Comparison of ENCODE assay signal across 8 mouse cellular contexts in genomic region chr3:104864651-104865340, GRCm38 (mm10). TPM values are rescaled to one million over a fixed set of nuclear protein-coding genes. Genes with fewer than 3 reads are reported as not detected.
DNase-seq lines count a peak whose midpoint lies in the region; ATAC-seq lines count a peak whose summit lies in the region.

No protein-coding gene starts in this region.

- H3K27ac ChIP-seq in hindbrain, embryonic 13.5 days, result peak overlapping the region; percentile 98

- peak overlapping the region; percentile 93 for H3K4me3 ChIP-seq in hindbrain, embryonic 13.5 days

- no peaks in the 10 kb centered on the region for H3K9me3 ChIP-seq in hindbrain, embryonic 13.5 days

- under 1% methylated on average over 48 of the region's 48 CpGs for WGBS in hindbrain, embryonic 13.5 days

- DNase-seq in NIH3T3 (ENCODE audit: low read depth), result peak; percentile 92
- DNase-seq in cerebellum, postnatal 10 days, result peak; percentile 93 to 94
- peak; percentile 75 to 87 for DNase-seq in frontal cortex, postnatal 10 days (ENCODE audit: low spot score in 2 of 2)
- DNase-seq in layer of hippocampus, postnatal 25 days (ENCODE audit: extremely low spot score in 1 of 2, low spot score in 1 of 2), result peak; percentile 84 to 87
- peak; percentile 90 for DNase-seq in lung, postnatal 25 days (ENCODE audit: low spot score)
- DNase-seq in retina, embryonic 14.5 days (ENCODE audit: low spot score), result peak; percentile 87
- DNase-seq in thymus, postnatal 4 days, result peak; percentile 89

- peak overlapping the region; percentile 77 for H3K4me2 ChIP-seq in hindbrain, embryonic 13.5 days

- peaks cover 41% of the 10 kb centered on the region for H3K4me1 ChIP-seq in hindbrain, embryonic 13.5 days (replicated peaks)

- no peaks in the 10 kb centered on the region for H3K27me3 ChIP-seq in hindbrain, embryonic 13.5 days

- peak; percentile 95 for ATAC-seq in hindbrain, embryonic 13.5 days (ENCODE audit: low FRiP score)

- H3K36me3 ChIP-seq in hindbrain, embryonic 13.5 days, result peaks cover 5% of the 10 kb centered on the region; the same call in 1 of the 2 replicates

- peak overlapping the region; percentile 95 for H3K9ac ChIP-seq in hindbrain, embryonic 13.5 days

RNA-seq across cellular contexts. Expression of gene Capza1, which starts 0.5 kb away (rescaled TPM):
- polyA plus RNA-seq in hindbrain, embryonic 13.5 days (2015; fragmentation: Nextera tagmentation; extraction: Ambion mirVana), result 180 and 182 TPM in 2 replicates
- 10 to 100 TPM; 47.1 to 47.8 TPM for total RNA-seq in layer of hippocampus, postnatal 25 days (2021)

RNA-seq across cellular contexts. Expression of gene St7l, which starts 1.0 kb away (rescaled TPM):
- polyA plus RNA-seq in hindbrain, embryonic 13.5 days (2015; fragmentation: Nextera tagmentation; extraction: Ambion mirVana), result 41.3 and 41.9 TPM in 2 replicates
- 10 to 100 TPM; 36.1 to 43.6 TPM for total RNA-seq in layer of hippocampus, postnatal 25 days (2021)

RNA-seq across cellular contexts. Expression of gene Mov10, which starts 46.4 kb away (rescaled TPM):
- polyA plus RNA-seq in hindbrain, embryonic 13.5 days (2015; fragmentation: Nextera tagmentation; extraction: Ambion mirVana), result 10.2 and 14.5 TPM in 2 replicates
- 10 to 100 TPM in 1 of 2 experiments, 1 to 10 TPM in 1; 7.0 to 12.5 TPM for total RNA-seq in layer of hippocampus, postnatal 25 days (2021)

Comparison
In these comparisons a context has a peak if more than half of its experiments do, and no peak if none do; other contexts are left out.
1. Peak in every context shown above with its lines: DNase-seq, ATAC-seq, H3K4me3 ChIP-seq and H3K27ac ChIP-seq.